Mouse (Mus musculus) liver, postnatal 0 days (tissue): Measurements from ENCODE around the gene Sorcs2.

Experiments
- CTCF ChIP-seq: sonication (generic); IDR thresholded peaks from 2 replicates; pipeline ENCODE4 v1.5.1; 2016; ENCODE audit warnings: antibody characterized with exemption, low read depth
- EP300 ChIP-seq: IDR thresholded peaks from 2 replicates; pipeline ENCODE4 v1.6.1; 2016; ENCODE audit warnings: antibody characterized with exemption, low read depth, mild to moderate bottlenecking

DNA sequence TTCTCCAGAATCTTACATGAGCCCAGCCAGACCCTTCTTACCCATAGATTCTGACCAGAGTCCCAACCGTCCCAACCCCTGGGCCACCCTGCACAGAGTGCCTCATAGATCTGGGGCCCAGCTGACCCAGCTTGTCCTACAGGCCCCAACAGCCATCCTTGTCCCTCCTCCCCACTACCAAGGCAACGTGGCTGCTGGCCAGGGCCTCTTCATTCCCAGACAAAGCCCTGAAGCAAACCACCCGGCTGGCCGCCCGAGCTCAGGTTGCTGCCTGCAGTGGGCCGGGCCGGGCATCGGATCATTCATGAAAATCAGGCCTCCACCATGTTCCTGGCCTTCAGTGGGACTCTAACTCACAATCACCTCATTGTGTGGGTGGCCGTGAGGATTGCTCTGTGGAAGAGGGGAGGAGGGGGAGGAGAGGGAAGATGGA lies 73.8 kb downstream of the Sorcs2 start:
- TF ChIP-seq CTCF, result no peak
- no peak for TF ChIP-seq EP300
